Mouse (Mus musculus): ENCODE measurements around the gene Fastkd5. TPM values are rescaled to one million over a fixed set of nuclear protein-coding genes. Genes with fewer than 3 reads are reported as not detected.
"Not testable (repeated sequence)": the region's sequence is repeated elsewhere in the genome, so short reads cannot be mapped to it uniquely, and the experiment has no call there.

Gene Fastkd5
- total and polyA plus RNA-seq, 2 experiments from 2014 or later: 9.8 TPM

- 97% methylated on average over 2 of the region's 2 CpGs for WGBS
- Histone ChIP-seq H3K9ac (replicated peaks; ENCODE audit: low read depth, low read length) (no peak overlapping the region), H3K27me3 (ENCODE audit: control insufficient read depth, insufficient read depth, low read length) (no peaks in the 10 kb centered on the region), H3K4me3 (ENCODE audit: low read depth, low read length) (no peak overlapping the region), H3K4me1 (ENCODE audit: control insufficient read depth, insufficient read depth) (no peaks in the 10 kb centered on the region), H3K9me3 (replicated peaks; ENCODE audit: control insufficient read depth, low read length) (no peaks in the 10 kb centered on the region), H3K36me3 (replicated peaks; ENCODE audit: control insufficient read depth, insufficient read depth, low read length) (peaks cover 57% of the 10 kb centered on the region), H3K27ac (ENCODE audit: low read depth) (no peak overlapping the region), H3K4me2 (ENCODE audit: low read depth, low read length) (no peak overlapping the region)
- TF ChIP-seq EP300 (IDR thresholded peaks at IDR 0.05; ENCODE audit: low read depth) (no peak), CTCF (IDR thresholded peaks at IDR 0.05; ENCODE audit: low read depth) (no peak)
- ATAC-seq (ENCODE audit: insufficient read depth, low read depth) (no peak), DNase-seq (ENCODE audit: low spot score) (no peak)
These were observed 23.5 kb upstream of the Fastkd5 start for GRCm38 (mm10) chr2:130653303-130653702.

- H3K4me1 ChIP-seq (ENCODE audit: control insufficient read depth, insufficient read depth); H3K9me3 ChIP-seq (replicated peaks; ENCODE audit: control insufficient read depth, low read length); H3K27ac ChIP-seq (ENCODE audit: low read depth); ATAC-seq (ENCODE audit: insufficient read depth, low read depth); DNase-seq (ENCODE audit: low spot score); H3K9ac ChIP-seq (replicated peaks; ENCODE audit: low read depth, low read length); H3K4me3 ChIP-seq (ENCODE audit: low read depth, low read length); H3K4me2 ChIP-seq (ENCODE audit: low read depth, low read length); H3K27me3 ChIP-seq (ENCODE audit: control insufficient read depth, insufficient read depth, low read length): not testable (repeated sequence)
- WGBS: 83% methylated on average over 6 of the region's 6 CpGs
- H3K36me3 ChIP-seq (replicated peaks; ENCODE audit: control insufficient read depth, insufficient read depth, low read length): peaks cover 17% of the 10 kb centered on the region
These were observed 19.2 kb upstream of the Fastkd5 start for GRCm38 (mm10) chr2:130649028-130649427.

GRCm38 (mm10) chr2:130645198-130645597 is 15.4 kb upstream of the Fastkd5 start:
- Histone ChIP-seq H3K9me3 (replicated peaks; ENCODE audit: control insufficient read depth, low read length) (no peaks in the 10 kb centered on the region), H3K4me2 (ENCODE audit: low read depth, low read length) (no peak overlapping the region), H3K9ac (replicated peaks; ENCODE audit: low read depth, low read length) (no peak overlapping the region), H3K4me1 (ENCODE audit: control insufficient read depth, insufficient read depth) (peaks cover 5% of the 10 kb centered on the region; the same call in 1 of the 2 replicates), H3K36me3 (replicated peaks; ENCODE audit: control insufficient read depth, insufficient read depth, low read length) (no peaks in the 10 kb centered on the region), H3K4me3 (ENCODE audit: low read depth, low read length) (no peak overlapping the region), H3K27ac (ENCODE audit: low read depth) (no peak overlapping the region), H3K27me3 (ENCODE audit: control insufficient read depth, insufficient read depth, low read length) (no peaks in the 10 kb centered on the region)
- WGBS: 74% methylated on average over 4 of the region's 4 CpGs
- ATAC-seq (ENCODE audit: insufficient read depth, low read depth) (no peak), DNase-seq (ENCODE audit: low spot score) (no peak)
- TF ChIP-seq CTCF (IDR thresholded peaks at IDR 0.05; ENCODE audit: low read depth) (no peak), EP300 (IDR thresholded peaks at IDR 0.05; ENCODE audit: low read depth) (no peak)

- Histone ChIP-seq H3K9ac (replicated peaks; ENCODE audit: low read depth, low read length) (peak within 1 kb of the TSS; percentile 63), H3K4me2 (ENCODE audit: low read depth, low read length) (peak within 1 kb of the TSS; percentile 100), H3K9me3 (replicated peaks; ENCODE audit: control insufficient read depth, low read length) (no peaks in the 10 kb centered on the region), H3K4me3 (ENCODE audit: low read depth, low read length) (peak within 1 kb of the TSS; percentile 84), H3K36me3 (replicated peaks; ENCODE audit: control insufficient read depth, insufficient read depth, low read length) (no peaks in the 10 kb centered on the region), H3K27ac (ENCODE audit: low read depth) (peak within 1 kb of the TSS; percentile 34; the same call in 1 of the 2 replicates), H3K4me1 (ENCODE audit: control insufficient read depth, insufficient read depth) (peaks cover 5% of the 10 kb centered on the region; the same call in 1 of the 2 replicates), H3K27me3 (ENCODE audit: control insufficient read depth, insufficient read depth, low read length) (0 out of 2 replicates have a peak, but pooled peaks cover 2% of the 10 kb centered on the region)
- 4% methylated on average over 37 of the region's 40 CpGs for WGBS
- no peak for TF ChIP-seq EP300 (IDR thresholded peaks at IDR 0.05; ENCODE audit: low read depth)
- no peak for TF ChIP-seq CTCF (IDR thresholded peaks at IDR 0.05; ENCODE audit: low read depth)
- peak; percentile 99 for ATAC-seq (ENCODE audit: insufficient read depth, low read depth)
- peak; percentile 89 for DNase-seq (ENCODE audit: low spot score)
These were observed 13.0 kb upstream of the Fastkd5 start, which contains the start of gene Lzts3 for GRCm38 (mm10) chr2:130642684-130643369. Lzts3 (minus strand) TSS chr2:130642803.

GRCm38 (mm10) chr2:130642197-130642660 is 12.4 kb upstream of the Fastkd5 start:
- Histone ChIP-seq H3K9me3 (replicated peaks; ENCODE audit: control insufficient read depth, low read length) (no peaks in the 10 kb centered on the region), H3K27ac (ENCODE audit: low read depth) (peak overlapping the region; percentile 34; the same call in 1 of the 2 replicates), H3K4me1 (ENCODE audit: control insufficient read depth, insufficient read depth) (peaks cover 5% of the 10 kb centered on the region; the same call in 1 of the 2 replicates), H3K27me3 (ENCODE audit: control insufficient read depth, insufficient read depth, low read length) (0 out of 2 replicates have a peak, but pooled peaks cover 4% of the 10 kb centered on the region), H3K36me3 (replicated peaks; ENCODE audit: control insufficient read depth, insufficient read depth, low read length) (no peaks in the 10 kb centered on the region), H3K9ac (replicated peaks; ENCODE audit: low read depth, low read length) (peak overlapping the region; percentile 63), H3K4me2 (ENCODE audit: low read depth, low read length) (peak overlapping the region; percentile 100), H3K4me3 (ENCODE audit: low read depth, low read length) (peak overlapping the region; percentile 84)
- DNase-seq (ENCODE audit: low spot score): no peak
- TF ChIP-seq EP300 (IDR thresholded peaks at IDR 0.05; ENCODE audit: low read depth) (no peak), CTCF (IDR thresholded peaks at IDR 0.05; ENCODE audit: low read depth) (no peak)
- WGBS: under 1% methylated on average over 23 of the region's 27 CpGs
- ATAC-seq (ENCODE audit: insufficient read depth, low read depth): peak; percentile 15; the same call in 1 of the 2 replicates
